ENCODE assay signal across 31 mouse cellular contexts in the genomic region with DNA sequence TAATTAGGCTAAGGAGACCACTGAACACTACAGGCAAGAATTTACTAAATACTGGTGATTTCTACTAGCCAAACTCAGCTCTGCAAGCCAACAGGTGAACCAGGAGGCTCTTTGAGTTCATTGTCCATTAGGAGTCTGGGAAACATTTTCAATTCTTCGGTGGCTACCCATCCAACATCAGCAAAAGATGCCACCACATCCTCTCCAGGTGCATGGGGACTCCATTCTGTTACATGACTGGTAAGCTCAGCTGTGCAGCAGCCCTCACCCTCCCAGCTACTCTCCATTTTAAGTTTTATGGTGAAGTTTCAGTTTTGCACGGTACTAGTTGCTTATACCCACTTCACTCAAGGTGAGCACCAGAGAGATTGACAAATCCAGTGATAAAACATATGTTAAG.
"Had no signal": no experiment of that assay in that cellular context is flagged by ENCODE, and none has a peak within 500 bp of the region (broad histone marks: within the 10 kb centered on the region; RNA-seq: fewer than 3 reads in every experiment).

No protein-coding gene starts in this region.

- H3K4me2 ChIP-seq: limb, embryonic 12.5 days; limb, embryonic 13.5 days; limb, embryonic 15.5 days; liver, embryonic 11.5 days; liver, embryonic 12.5 days; liver, embryonic 13.5 days; liver, embryonic 15.5 days; lung, embryonic 14.5 days; lung, embryonic 15.5 days; midbrain, embryonic 11.5 days; midbrain, embryonic 12.5 days; midbrain, embryonic 13.5 days; midbrain, embryonic 15.5 days had no signal

- H3K36me3 ChIP-seq: limb, embryonic 10.5 days; limb, embryonic 12.5 days; limb, embryonic 13.5 days; limb, embryonic 15.5 days; liver, embryonic 12.5 days; liver, embryonic 13.5 days; liver, embryonic 15.5 days; lung, embryonic 15.5 days; midbrain, embryonic 10.5 days; midbrain, embryonic 12.5 days; midbrain, embryonic 13.5 days; midbrain, embryonic 15.5 days had no signal

- H3K9me3 ChIP-seq: limb, embryonic 10.5 days; limb, embryonic 12.5 days; limb, embryonic 13.5 days; limb, embryonic 15.5 days; liver, embryonic 12.5 days; liver, embryonic 13.5 days; liver, embryonic 15.5 days; lung, embryonic 15.5 days; megakaryocyte, embryonic 14.5 days; midbrain, embryonic 10.5 days; midbrain, embryonic 12.5 days; midbrain, embryonic 13.5 days; midbrain, embryonic 15.5 days had no signal

- H3K4me3 ChIP-seq: limb, embryonic 10.5 days; limb, embryonic 12.5 days; limb, embryonic 13.5 days; limb, embryonic 15.5 days; liver, embryonic 12.5 days; liver, embryonic 13.5 days; liver, embryonic 15.5 days; lung, embryonic 15.5 days; megakaryocyte, embryonic 14.5 days; midbrain, embryonic 10.5 days; midbrain, embryonic 12.5 days; midbrain, embryonic 13.5 days; midbrain, embryonic 15.5 days; myocyte had no signal

- DNase-seq: left cerebral cortex, postnatal 4 days; liver; liver, embryonic 13.5 days; liver, postnatal 0 days; lung, adult 18-20 months; lung, adult 2 months; lung, embryonic 14.5 days; lung, postnatal 10 days; lung, postnatal 14 days; lung, postnatal 36 days; lung, postnatal 4 days; midbrain, embryonic 14.5 days had no signal

- H3K27me3 ChIP-seq: limb, embryonic 12.5 days; limb, embryonic 13.5 days; limb, embryonic 15.5 days; liver, embryonic 13.5 days; liver, embryonic 15.5 days; lung, embryonic 15.5 days; megakaryocyte, embryonic 14.5 days; midbrain, embryonic 12.5 days; midbrain, embryonic 13.5 days; midbrain, embryonic 15.5 days had no signal

- ATAC-seq: liver, embryonic 12.5 days; liver, postnatal 0 days; lung, postnatal 0 days; midbrain, embryonic 13.5 days; midbrain, embryonic 15.5 days; midbrain, embryonic 16.5 days had no signal

- H3K9ac ChIP-seq: limb, embryonic 12.5 days; limb, embryonic 13.5 days; limb, embryonic 15.5 days; liver, embryonic 12.5 days; liver, embryonic 13.5 days; liver, embryonic 14.5 days; liver, embryonic 15.5 days; liver, postnatal 0 days; lung, embryonic 14.5 days; lung, embryonic 15.5 days; midbrain, embryonic 12.5 days; midbrain, embryonic 13.5 days; midbrain, embryonic 15.5 days had no signal

- H3K27ac ChIP-seq: limb, embryonic 10.5 days; limb, embryonic 12.5 days; limb, embryonic 13.5 days; limb, embryonic 15.5 days; liver, embryonic 12.5 days; liver, embryonic 13.5 days; liver, embryonic 14.5 days; liver, embryonic 15.5 days; lung, embryonic 15.5 days; macrophage; midbrain, embryonic 10.5 days; midbrain, embryonic 12.5 days; midbrain, embryonic 13.5 days; midbrain, embryonic 15.5 days had no signal
